Mouse (Mus musculus) cortical plate, adult 2 months (tissue): Measurements from ENCODE around the gene Fgf4.

Experiments used
- CTCF ChIP-seq: fragments of 200-500 bp; IDR thresholded peaks from 2 replicates; pipeline ENCODE4 v1.5.1; 2011; ENCODE audit warnings: mild to moderate bottlenecking, control low read depth, low read length; ENCODE audit not compliant: insufficient read depth; ENCODE audit errors: extremely low read depth
- POLR2A ChIP-seq: fragments of 200-500 bp; IDR thresholded peaks from 2 replicates; pipeline ENCODE4 v1.6.1; 2011; ENCODE audit warnings: mild to moderate bottlenecking, low read length, control low read depth; ENCODE audit not compliant: insufficient read depth; ENCODE audit errors: extremely low read depth

- no peak for TF ChIP-seq CTCF
- TF ChIP-seq POLR2A, result no peak
These were observed 18.8 kb upstream of the Fgf4 start for GRCm38 (mm10) chr7:144828369-144828768.
